Mouse (Mus musculus): Measurements from ENCODE around the gene Txndc15.
"Not testable (repeated sequence)": the region's sequence is repeated elsewhere in the genome, so short reads cannot be mapped to it uniquely, and the experiment has no call there.

GRCm38 (mm10) chr13:55695989-55696388 lies 18.5 kb upstream of the Txndc15 start:
- not testable (repeated sequence) for TF ChIP-seq CTCF (IDR thresholded peaks at IDR 0.05; ENCODE audit: borderline replicate concordance, insufficient read depth, low read depth, low read length); POLR2A (IDR thresholded peaks at IDR 0.05; ENCODE audit: borderline replicate concordance, insufficient read depth, low read length)
